In genomic region chr9:110268416-110268815, GRCm38 (mm10) we compare ENCODE assay signal across 23 mouse cellular contexts. TPM values are rescaled to one million over a fixed set of nuclear protein-coding genes. Genes with fewer than 3 reads are reported as not detected.
DNase-seq lines count a peak whose midpoint lies in the region; TF ChIP-seq lines count a peak whose summit lies in the region.
"Had no signal": no experiment of that assay in that cellular context is flagged by ENCODE, and none has a peak within 500 bp of the region (broad histone marks: within the 10 kb centered on the region; RNA-seq: fewer than 3 reads in every experiment).

No protein-coding gene starts in this region.

- peak overlapping the region; percentile 11; the same call in 1 of the 2 replicates for H3K27ac ChIP-seq in left cerebral cortex, adult 2 months
- H3K27ac ChIP-seq: embryonic facial prominence, embryonic 10.5 days; embryonic facial prominence, embryonic 13.5 days; forebrain, embryonic 12.5 days; forebrain, embryonic 15.5 days; gastrocnemius, adult 2 months; hindbrain, embryonic 14.5 days had no signal

- peak; percentile 4 for DNase-seq in kidney, adult 18-20 months
- no peak for DNase-seq in kidney, adult 11 months
- no peak for DNase-seq in left cerebral cortex, adult 2 months (ENCODE audit: extremely low spot score in 1 of 2, low spot score in 2 of 2)
- DNase-seq in left cerebral cortex, postnatal 36 days (ENCODE audit: low spot score in 2 of 2): no peak
- peak; percentile 57 for DNase-seq in R1 (ENCODE audit: low read depth, low spot score)
- DNase-seq in urinary bladder, adult 2 months (ENCODE audit: low spot score): no peak
- DNase-seq: adrenal gland, adult 8-10 months; adrenal gland, postnatal 25 days; cerebellum, adult 11-12 months; cerebellum, adult 8-10 months; cerebellum, postnatal 10 days; cerebellum, postnatal 36 days; embryo, embryonic 11 days; gastrocnemius, adult 2 months; gastrocnemius, postnatal 14 days; heart, adult 11 months; heart, postnatal 36 days had no signal

- H3K4me3 ChIP-seq in left cerebral cortex, adult 2 months: no peak overlapping the region
- H3K4me3 ChIP-seq: embryonic facial prominence, embryonic 10.5 days; embryonic facial prominence, embryonic 13.5 days; erythroblast, embryonic 14.5 days; forebrain, embryonic 12.5 days; forebrain, embryonic 15.5 days; gastrocnemius, adult 2 months had no signal

- TF ChIP-seq CTCF in left cerebral cortex, adult 2 months (IDR thresholded peaks at IDR 0.05): no peak

- intact Hi-C loops in left cerebral cortex, adult 2 months (cut with DNase I): no loop called here
- intact Hi-C loops in left cerebral cortex, postnatal 36 days (cut with DNase I): no loop called here

RNA-seq across cellular contexts. Expression of gene Cspg5, which starts 24.8 kb away (rescaled TPM):
- total RNA-seq in left cerebral cortex, adult 2 months (2021): 100 to 1,000 TPM; 352 to 356 TPM
- total RNA-seq in left cerebral cortex, postnatal 36 days (2021): 100 to 1,000 TPM; 363 to 430 TPM
- polyA plus RNA-seq in urinary bladder, adult 2 months (2012; rRNA removed): 28.4 and 36.8 TPM in 2 replicates

RNA-seq across cellular contexts. Expression of gene Elp6, which starts 36.6 kb away (rescaled TPM):
- 10 to 100 TPM in 1 of 2 experiments, 1 to 10 TPM in 1; 9.1 to 14.1 TPM for total RNA-seq in left cerebral cortex, adult 2 months (2021)
- total RNA-seq in left cerebral cortex, postnatal 36 days (2021): 10 to 100 TPM; 11.1 to 12.7 TPM
- polyA plus RNA-seq in urinary bladder, adult 2 months (2012; rRNA removed): 11.1 and 12.2 TPM in 2 replicates

Comparison
In these comparisons a context has a peak if more than half of its experiments do, and no peak if none do; other contexts are left out.
1. DNase-seq: peak in kidney, adult 18-20 months (single experiment) and R1 (single experiment); none in kidney, adult 11 months (single experiment), left cerebral cortex, adult 2 months (0 of 2), left cerebral cortex, postnatal 36 days (0 of 2) and urinary bladder, adult 2 months (single experiment).